Mouse (Mus musculus) olfactory bulb, adult 2 months (tissue): Measurements from ENCODE around the gene Ahdc1.

ENCODE experiments used
- CTCF ChIP-seq: fragments of 200-500 bp; IDR thresholded peaks from 2 replicates; pipeline ENCODE4 v1.5.1; 2012; ENCODE audit warnings: low read depth, mild to moderate bottlenecking, low read length, moderate library complexity; ENCODE audit not compliant: insufficient read depth
- POLR2A ChIP-seq: fragments of 200-500 bp; IDR thresholded peaks from 2 replicates; pipeline ENCODE4 v1.6.1; 2012; ENCODE audit warnings: mild to moderate bottlenecking, low read depth, low read length, moderate library complexity; ENCODE audit not compliant: insufficient read depth

GRCm38 (mm10) chr4:133073192-133073591, 62.1 kb downstream of the Ahdc1 start:
- no peak for TF ChIP-seq CTCF
- no peak for TF ChIP-seq POLR2A
